Mouse (Mus musculus): Measurements from ENCODE around the gene Tmem136. TPM values are rescaled to one million over a fixed set of nuclear protein-coding genes. Genes with fewer than 3 reads are reported as not detected.
A peak's percentile ranks its signal among the peaks of the same experiment; 100 is the strongest.
"Not testable (repeated sequence)": the region's sequence is repeated elsewhere in the genome, so short reads cannot be mapped to it uniquely, and the experiment has no call there.

Gene Tmem136
- total and polyA plus RNA-seq, 2 experiments = 0.32 to 0.37 TPM

DNA sequence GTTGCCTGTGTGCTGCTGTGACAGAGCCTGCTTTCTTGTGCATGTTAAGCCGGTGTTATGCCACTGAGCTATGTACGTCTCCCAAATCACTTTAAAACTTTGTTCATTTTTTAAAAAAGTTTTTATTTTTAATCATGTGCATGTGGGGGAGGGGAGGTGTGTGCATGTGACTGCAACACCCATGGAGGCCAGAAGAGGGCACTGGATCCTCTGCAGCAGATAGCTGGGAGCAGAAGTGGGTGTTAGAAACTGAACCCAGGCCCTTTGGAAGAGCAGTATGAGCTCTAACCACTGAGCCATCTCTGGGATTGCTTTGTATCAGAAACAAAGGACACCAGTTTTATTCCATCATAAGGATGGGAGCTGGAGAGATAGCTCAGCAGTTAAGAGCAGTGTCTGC lies 14.3 kb upstream of the Tmem136 start:
- 94% methylated on average over 2 of the region's 2 CpGs for WGBS
- Histone ChIP-seq H3K9ac (ENCODE audit: low read depth, low read length) (no peak overlapping the region), H3K4me3 (ENCODE audit: insufficient read depth, low read depth, low read length) (no peak overlapping the region), H3K36me3 (ENCODE audit: control insufficient read depth, insufficient read depth, low read length) (no peaks in the 10 kb centered on the region), H3K79me2 (ENCODE audit: control insufficient read depth, insufficient read depth, low read length) (no peaks in the 10 kb centered on the region), H3K27me3 (ENCODE audit: control insufficient read depth, insufficient read depth, low read length) (no peaks in the 10 kb centered on the region), H3K4me1 (ENCODE audit: control insufficient read depth, insufficient read depth, low read length) (no peaks in the 10 kb centered on the region), H3K27ac (replicated peaks; ENCODE audit: insufficient read depth, low read depth, low read length) (no peak overlapping the region)
- DNase-seq (ENCODE audit: extremely low read depth, low read depth, low spot score) = no peak
- TF ChIP-seq CTCF (IDR thresholded peaks at IDR 0.05; ENCODE audit: low read depth, low read length) (peak; percentile 41), POLR2A (IDR thresholded peaks at IDR 0.05; ENCODE audit: extremely low read depth, insufficient read depth, low read length) (no peak)

DNA sequence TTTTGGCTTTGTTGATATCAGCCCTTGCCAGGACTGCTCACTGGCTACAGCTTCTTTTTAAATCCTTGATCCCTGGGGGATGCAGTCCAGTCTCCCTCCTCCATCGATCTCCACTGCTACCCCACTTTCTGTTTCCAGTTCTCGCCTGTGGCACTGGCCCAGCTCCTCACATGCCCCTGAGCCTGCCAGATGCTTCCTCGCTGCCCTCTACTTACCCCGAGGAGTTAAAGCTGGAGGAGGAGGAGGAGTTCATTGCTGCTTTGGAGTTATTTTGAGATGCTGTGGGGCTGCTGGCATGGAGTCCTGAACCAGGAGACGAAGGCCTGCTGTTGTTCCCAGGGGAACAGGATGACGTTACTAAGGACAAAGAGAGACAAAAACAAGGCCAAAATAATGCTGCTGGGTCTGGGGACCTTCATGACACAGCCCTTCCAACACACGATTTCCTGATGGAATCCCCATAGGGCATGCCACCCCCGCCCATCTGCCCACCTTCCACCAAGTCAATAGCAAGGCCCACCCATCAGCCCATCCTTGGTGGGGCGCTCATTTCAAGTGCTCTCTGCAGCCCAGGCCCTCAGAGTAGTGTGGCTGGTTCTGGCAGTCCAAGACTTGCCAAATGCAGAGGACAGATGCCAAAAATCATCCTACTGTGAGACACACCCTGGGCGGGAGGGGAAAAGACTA lies 10.9 kb upstream of the Tmem136 start:
- Histone ChIP-seq H3K27me3 (ENCODE audit: control insufficient read depth, insufficient read depth, low read length) (no peaks in the 10 kb centered on the region), H3K4me1 (ENCODE audit: control insufficient read depth, insufficient read depth, low read length) (no peaks in the 10 kb centered on the region), H3K36me3 (ENCODE audit: control insufficient read depth, insufficient read depth, low read length) (no peaks in the 10 kb centered on the region), H3K9ac (ENCODE audit: low read depth, low read length) (no peak overlapping the region), H3K27ac (replicated peaks; ENCODE audit: insufficient read depth, low read depth, low read length) (no peak overlapping the region), H3K79me2 (ENCODE audit: control insufficient read depth, insufficient read depth, low read length) (no peaks in the 10 kb centered on the region), H3K4me3 (ENCODE audit: insufficient read depth, low read depth, low read length) (no peak overlapping the region)
- DNase-seq (ENCODE audit: extremely low read depth, low read depth, low spot score) = no peak
- WGBS = 84% methylated on average over 10 of the region's 10 CpGs
- TF ChIP-seq POLR2A (IDR thresholded peaks at IDR 0.05; ENCODE audit: extremely low read depth, insufficient read depth, low read length) (no peak), CTCF (IDR thresholded peaks at IDR 0.05; ENCODE audit: low read depth, low read length) (no peak)

DNA sequence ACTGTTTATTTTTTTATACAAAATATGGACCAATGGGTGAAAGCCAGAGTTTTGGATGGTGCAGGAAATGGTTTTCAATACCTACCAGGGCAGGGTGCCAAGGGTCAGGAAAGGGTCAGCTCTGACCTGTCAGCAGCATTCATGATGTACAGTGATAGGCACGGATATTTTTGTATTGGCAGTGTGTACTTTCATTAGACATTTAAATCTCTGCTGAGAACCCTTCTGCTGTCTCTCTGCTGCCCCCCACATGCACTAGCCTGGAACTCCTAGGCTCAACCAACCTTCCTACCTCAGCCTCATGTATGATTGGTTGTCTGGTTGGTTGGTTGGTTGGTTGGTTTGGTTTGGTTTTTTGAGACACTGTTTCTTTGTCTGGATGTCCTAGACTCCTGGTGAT lies 6.0 kb upstream of the Tmem136 start:
- H3K79me2 ChIP-seq (ENCODE audit: control insufficient read depth, insufficient read depth, low read length) = no peaks in the 10 kb centered on the region
- peak; percentile 16 for DNase-seq (ENCODE audit: extremely low read depth, low read depth, low spot score)
- WGBS = 0% methylated on average over 1 of the region's 1 CpGs
- H3K9ac ChIP-seq (ENCODE audit: low read depth, low read length) = no peak overlapping the region
- no peaks in the 10 kb centered on the region for H3K4me1 ChIP-seq (ENCODE audit: control insufficient read depth, insufficient read depth, low read length)
- H3K27ac ChIP-seq (replicated peaks; ENCODE audit: insufficient read depth, low read depth, low read length) = no peak overlapping the region
- no peaks in the 10 kb centered on the region for H3K27me3 ChIP-seq (ENCODE audit: control insufficient read depth, insufficient read depth, low read length)
- TF ChIP-seq POLR2A (IDR thresholded peaks at IDR 0.05; ENCODE audit: extremely low read depth, insufficient read depth, low read length) (no peak), CTCF (IDR thresholded peaks at IDR 0.05; ENCODE audit: low read depth, low read length) (peak; percentile 35; the same call in 1 of the 2 replicates)
- no peak overlapping the region for H3K4me3 ChIP-seq (ENCODE audit: insufficient read depth, low read depth, low read length)
- no peaks in the 10 kb centered on the region for H3K36me3 ChIP-seq (ENCODE audit: control insufficient read depth, insufficient read depth, low read length)

DNA sequence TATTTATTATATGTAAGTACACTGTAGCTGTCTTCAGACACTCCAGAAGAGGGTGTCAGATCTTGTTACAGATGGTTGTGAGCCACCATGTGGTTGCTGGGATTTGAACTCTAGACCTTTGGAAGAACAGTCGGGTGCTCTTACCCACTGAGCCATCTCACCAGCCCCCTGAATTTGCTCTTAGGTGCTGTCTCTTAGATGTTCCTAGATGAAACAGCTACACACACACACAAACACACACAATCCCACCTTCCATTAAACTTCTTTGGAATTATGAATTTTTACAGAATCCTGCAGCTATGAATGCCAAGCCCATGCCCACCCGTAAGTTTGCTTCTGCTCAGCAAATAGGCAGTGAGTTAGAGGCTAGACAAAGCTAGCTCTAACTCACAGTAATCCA lies 5.6 kb upstream of the Tmem136 start:
- WGBS = 94% methylated on average over 2 of the region's 2 CpGs
- H3K4me1 ChIP-seq (ENCODE audit: control insufficient read depth, insufficient read depth, low read length); H3K79me2 ChIP-seq (ENCODE audit: control insufficient read depth, insufficient read depth, low read length); H3K27me3 ChIP-seq (ENCODE audit: control insufficient read depth, insufficient read depth, low read length); H3K4me3 ChIP-seq (ENCODE audit: insufficient read depth, low read depth, low read length); DNase-seq (ENCODE audit: extremely low read depth, low read depth, low spot score); H3K27ac ChIP-seq (replicated peaks; ENCODE audit: insufficient read depth, low read depth, low read length); H3K36me3 ChIP-seq (ENCODE audit: control insufficient read depth, insufficient read depth, low read length); H3K9ac ChIP-seq (ENCODE audit: low read depth, low read length): not testable (repeated sequence)

DNA sequence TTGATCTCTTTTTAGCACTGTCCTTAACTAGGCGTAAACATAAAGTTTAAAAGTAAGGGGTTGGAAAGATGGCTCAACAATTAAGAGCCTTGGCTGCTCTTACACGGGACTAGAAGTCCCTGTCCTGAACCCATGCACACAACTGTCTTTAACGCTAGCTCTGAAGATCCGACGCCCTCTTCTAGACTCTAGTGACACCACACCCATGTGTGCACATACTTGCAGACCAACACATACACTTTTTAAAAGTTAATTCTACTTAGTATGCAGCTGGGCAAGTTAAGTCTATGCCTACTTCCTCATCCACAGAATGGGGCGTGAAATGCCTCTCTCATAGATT lies 597 bp upstream of the Tmem136 start:
- WGBS = 95% methylated on average over 6 of the region's 6 CpGs
- no peak for TF ChIP-seq CTCF (IDR thresholded peaks at IDR 0.05; ENCODE audit: low read depth, low read length)
- no peak for TF ChIP-seq POLR2A (IDR thresholded peaks at IDR 0.05; ENCODE audit: extremely low read depth, insufficient read depth, low read length)

DNA sequence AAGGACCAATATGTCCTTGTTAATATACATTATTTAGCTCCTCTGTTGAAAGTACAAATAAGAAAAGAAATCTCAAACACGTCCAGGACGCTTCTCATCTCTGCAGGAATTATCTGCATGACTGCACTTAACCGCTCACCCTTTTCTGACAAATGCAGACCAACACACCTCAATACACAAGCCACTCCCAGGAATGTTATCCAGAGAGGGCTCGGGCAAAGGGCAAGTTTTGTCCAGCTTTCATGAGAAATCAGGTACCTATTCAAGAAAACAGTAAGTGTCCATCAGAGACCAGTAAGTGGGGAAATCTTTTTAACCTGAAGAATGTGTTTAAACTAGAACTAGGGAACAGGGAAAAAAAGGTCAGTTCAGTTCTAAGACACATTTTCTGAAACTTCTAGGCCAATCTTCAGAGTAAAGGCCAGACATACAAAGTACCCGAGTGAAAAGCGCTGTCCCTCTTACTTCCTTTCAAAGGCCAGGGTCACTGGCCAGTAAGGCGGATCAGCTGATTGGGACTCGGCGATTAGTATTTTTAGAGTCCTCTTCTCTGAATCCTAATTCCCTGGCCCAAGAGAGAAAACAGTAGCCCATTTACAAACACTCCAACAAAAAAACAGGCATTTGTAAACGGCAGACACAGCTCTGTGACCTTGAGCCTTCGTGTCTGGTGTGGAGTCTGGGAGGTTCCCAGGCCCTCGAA lies 788 bp downstream of the Tmem136 start:
- TF ChIP-seq CTCF (IDR thresholded peaks at IDR 0.05; ENCODE audit: low read depth, low read length) (no peak), POLR2A (IDR thresholded peaks at IDR 0.05; ENCODE audit: extremely low read depth, insufficient read depth, low read length) (no peak)
- peak overlapping the region; percentile 42 for H3K4me3 ChIP-seq (ENCODE audit: insufficient read depth, low read depth, low read length)
- H3K36me3 ChIP-seq (ENCODE audit: control insufficient read depth, insufficient read depth, low read length) = no peaks in the 10 kb centered on the region
- H3K27ac ChIP-seq (replicated peaks; ENCODE audit: insufficient read depth, low read depth, low read length) = peak overlapping the region; percentile 28; the same call in 1 of the 2 replicates
- H3K9ac ChIP-seq (ENCODE audit: low read depth, low read length) = peak overlapping the region; percentile 62
- DNase-seq (ENCODE audit: extremely low read depth, low read depth, low spot score) = peak; percentile 74
- H3K27me3 ChIP-seq (ENCODE audit: control insufficient read depth, insufficient read depth, low read length) = no peaks in the 10 kb centered on the region
- peaks cover 11% of the 10 kb centered on the region for H3K4me1 ChIP-seq (ENCODE audit: control insufficient read depth, insufficient read depth, low read length)
- H3K79me2 ChIP-seq (ENCODE audit: control insufficient read depth, insufficient read depth, low read length) = no peaks in the 10 kb centered on the region
- WGBS = 16% methylated on average over 12 of the region's 12 CpGs

More for the DNA sequence above, 597 bp upstream of the Tmem136 start:
- Histone ChIP-seq H3K36me3 (ENCODE audit: control insufficient read depth, insufficient read depth, low read length) (no peaks in the 10 kb centered on the region), H3K27me3 (ENCODE audit: control insufficient read depth, insufficient read depth, low read length) (no peaks in the 10 kb centered on the region), H3K4me1 (ENCODE audit: control insufficient read depth, insufficient read depth, low read length) (peaks cover 11% of the 10 kb centered on the region), H3K27ac (replicated peaks; ENCODE audit: insufficient read depth, low read depth, low read length) (no peak overlapping the region), H3K9ac (ENCODE audit: low read depth, low read length) (no peak overlapping the region), H3K79me2 (ENCODE audit: control insufficient read depth, insufficient read depth, low read length) (no peaks in the 10 kb centered on the region), H3K4me3 (ENCODE audit: insufficient read depth, low read depth, low read length) (no peak overlapping the region)
- no peak for DNase-seq (ENCODE audit: extremely low read depth, low read depth, low spot score)

Measured in liver, adult 2 months (tissue).